Mouse (Mus musculus) large intestine, adult 2 months (tissue): ENCODE results near the gene Wdr13. TPM values are rescaled to one million over a fixed set of nuclear protein-coding genes. Genes with fewer than 3 reads are reported as not detected.
"Not testable (repeated sequence)": the region's sequence is repeated elsewhere in the genome, so short reads cannot be mapped to it uniquely, and the experiment has no call there.

Experiments
- DNase-seq: peaks from one replicate; pipeline ENCODE4 v3.0.0-alpha.2; 2012; ENCODE audit warnings: low read depth, low spot score
- WGBS: fragments of 180-500 bp; shearing (Covaris S2); methylation state at CpG from one replicate; pipeline ENCODE4 v1.1.7; 2018; 5-methylcytosine and 5-hydroxymethylcytosine counted together
- polyA plus RNA-seq: library from polyadenylated mRNA; depleted of rRNA; stranded (reverse); fragments of >200 nt; gene quantifications from 2 replicates; pipeline ENCODE4 v1.2.3, GENCODE M21; 2012

Wdr13 gene
- polyA plus RNA-seq, 1 experiment, result 38.4 TPM

- no peak for DNase-seq
Measured at GRCm38 (mm10) chrX:8117264-8117663, 15.4 kb downstream of the Wdr13 start.

- DNase-seq, result no peak
- 63% methylated on average over 4 of the region's 4 CpGs for WGBS
Measured at GRCm38 (mm10) chrX:8115275-8115674, 17.4 kb downstream of the Wdr13 start.

DNA sequence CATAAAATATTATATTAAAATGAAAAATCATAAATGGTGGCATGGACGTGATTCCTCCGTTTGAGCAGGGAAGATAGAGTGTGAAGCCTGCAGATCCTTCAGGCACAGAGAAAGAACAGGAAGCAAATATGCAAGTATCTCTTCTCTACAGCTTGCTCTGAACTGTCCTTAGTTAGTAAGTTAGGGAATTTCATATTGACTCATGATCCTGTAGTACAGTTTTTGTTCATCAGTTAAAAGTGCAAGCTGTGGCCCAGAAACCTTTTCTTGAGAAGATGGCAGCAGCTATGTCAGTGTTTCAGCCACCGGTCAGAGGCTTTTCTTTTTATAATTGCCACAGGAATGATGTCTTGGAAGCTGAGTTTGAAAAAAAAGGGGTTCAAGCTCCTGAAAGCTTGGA is 27.7 kb downstream of the Wdr13 start:
- 92% methylated on average over 3 of the region's 3 CpGs for WGBS

DNA sequence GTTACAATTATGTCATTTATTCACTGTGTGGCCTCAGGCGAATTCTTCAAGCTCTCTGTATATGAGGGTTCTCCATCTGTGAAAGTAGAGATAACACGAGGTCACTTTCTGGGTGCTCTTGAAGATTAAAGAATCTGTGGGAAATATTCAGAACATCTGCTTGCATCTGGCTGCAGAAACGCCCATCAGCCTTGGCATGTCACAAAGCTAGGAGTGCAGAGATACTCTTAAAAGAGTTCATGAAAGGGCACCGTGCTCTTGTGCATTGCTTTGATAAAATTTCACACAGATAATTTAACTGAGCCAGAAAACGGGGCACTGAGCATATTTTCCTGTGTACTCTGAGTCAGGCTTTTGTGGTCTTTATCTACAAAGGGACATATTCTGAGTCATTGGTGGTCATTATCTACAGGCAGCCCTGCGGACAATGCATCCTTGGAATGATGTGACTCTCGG is 30.5 kb downstream of the Wdr13 start:
- 72% methylated on average over 7 of the region's 7 CpGs for WGBS
- DNase-seq, result no peak

More for the DNA sequence above, 27.7 kb downstream of the Wdr13 start:
- DNase-seq, result no peak

GRCm38 (mm10) chrX:8101017-8101416 is 31.7 kb downstream of the Wdr13 start:
- WGBS, result 37% methylated on average over 3 of the region's 3 CpGs
- DNase-seq, result no peak

- WGBS, result 19% methylated on average over 4 of the region's 4 CpGs
- DNase-seq, result no peak
Measured at GRCm38 (mm10) chrX:8099435-8099834, 33.3 kb downstream of the Wdr13 start.

DNA sequence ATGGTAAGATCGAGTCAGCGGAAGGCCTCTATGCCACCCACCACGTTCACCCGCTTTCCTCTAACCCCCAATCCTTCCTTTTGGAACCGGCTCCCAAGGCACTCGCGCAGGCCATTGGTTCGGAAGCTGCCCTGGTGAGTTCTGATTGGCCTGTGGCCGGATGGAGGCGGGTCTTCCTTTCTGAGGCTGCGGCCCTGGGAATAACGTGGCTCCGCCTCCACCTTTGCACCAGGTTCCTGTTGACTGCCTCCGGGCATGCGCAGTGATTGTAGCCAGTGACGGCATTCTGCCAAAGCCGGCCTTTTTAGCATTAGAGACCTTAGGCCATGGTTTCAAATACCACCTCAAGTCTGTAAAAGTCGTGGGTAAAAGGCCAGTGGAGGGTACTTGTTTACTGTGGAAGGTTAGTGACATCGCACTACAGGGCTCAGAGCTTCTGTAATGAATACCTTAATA is 35.9 kb downstream of the Wdr13 start:
- DNase-seq, result peak; percentile 74
- 21% methylated on average over 19 of the region's 19 CpGs for WGBS

- WGBS, result 8% methylated on average over 23 of the region's 48 CpGs
- not testable (repeated sequence) for DNase-seq
Measured at GRCm38 (mm10) chrX:8096068-8096786, 36.5 kb downstream of the Wdr13 start.

GRCm38 (mm10) chrX:8095546-8095945 is 37.1 kb downstream of the Wdr13 start:
- 69% methylated on average over 10 of the region's 10 CpGs for WGBS
- DNase-seq, result no peak

- WGBS, result 72% methylated on average over 4 of the region's 5 CpGs
- DNase-seq, result not testable (repeated sequence)
Measured at GRCm38 (mm10) chrX:8090954-8091347, 41.7 kb downstream of the Wdr13 start.

DNA sequence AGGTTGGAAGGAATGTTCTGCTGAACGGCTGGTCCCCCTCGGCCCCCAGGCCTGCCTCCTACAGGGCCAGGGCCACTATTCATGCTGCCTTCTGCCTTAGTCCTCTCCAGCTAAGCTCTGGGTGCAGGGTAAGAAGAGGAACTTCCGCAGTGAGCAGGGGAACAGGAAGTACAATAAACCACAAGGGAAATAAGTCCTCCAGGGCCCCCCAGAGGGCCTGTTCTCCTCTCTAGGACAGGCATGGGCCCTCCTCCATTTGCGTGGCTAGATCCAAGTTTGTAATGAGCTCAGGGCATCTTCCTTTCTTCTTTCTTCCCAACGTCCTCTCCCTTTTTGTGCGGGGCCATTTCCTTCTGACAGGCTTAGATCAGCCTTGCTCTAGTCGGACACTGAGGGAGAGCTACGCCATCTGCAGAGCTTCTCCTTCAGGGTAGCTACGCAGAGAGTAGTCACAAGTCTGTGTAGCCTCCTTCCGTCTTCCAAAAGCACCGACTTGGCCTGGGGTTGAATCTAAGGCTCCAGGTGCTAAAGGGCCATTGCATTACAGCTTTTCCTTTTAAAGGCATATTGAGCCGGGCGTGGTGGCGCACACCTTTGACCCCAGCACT is 42.2 kb downstream of the Wdr13 start, which contains the start of gene Was:
TSS of gene Was (minus strand) at position 153 of the 608 bp plus-strand sequence.
- 79% methylated on average over 14 of the region's 14 CpGs for WGBS
- DNase-seq, result no peak

DNA sequence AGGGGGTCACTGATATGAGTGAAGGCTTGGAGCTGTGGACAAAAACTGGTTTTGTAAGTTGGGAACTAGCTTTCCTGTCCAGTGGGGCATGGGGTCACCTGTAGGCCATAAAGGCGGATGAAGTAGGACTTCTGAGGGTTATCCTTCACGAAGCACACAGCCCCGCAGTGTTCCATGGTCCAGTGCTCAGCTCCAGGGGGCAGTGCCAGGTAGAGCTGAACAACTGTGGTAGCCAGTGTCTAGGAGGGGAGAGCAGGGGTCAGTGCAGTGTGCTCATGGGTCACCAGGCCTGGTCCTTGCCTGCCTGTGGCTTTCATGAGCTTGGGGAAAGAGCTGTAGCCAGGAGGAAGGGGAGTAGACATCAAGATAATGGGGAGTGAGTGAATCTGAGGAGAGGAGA is 42.9 kb downstream of the Wdr13 start:
- WGBS, result 86% methylated on average over 3 of the region's 3 CpGs

GRCm38 (mm10) chrX:8085611-8086010 is 47.1 kb downstream of the Wdr13 start:
- 89% methylated on average over 8 of the region's 8 CpGs for WGBS
- no peak for DNase-seq

More for the DNA sequence above, 42.9 kb downstream of the Wdr13 start:
- no peak for DNase-seq

DNA sequence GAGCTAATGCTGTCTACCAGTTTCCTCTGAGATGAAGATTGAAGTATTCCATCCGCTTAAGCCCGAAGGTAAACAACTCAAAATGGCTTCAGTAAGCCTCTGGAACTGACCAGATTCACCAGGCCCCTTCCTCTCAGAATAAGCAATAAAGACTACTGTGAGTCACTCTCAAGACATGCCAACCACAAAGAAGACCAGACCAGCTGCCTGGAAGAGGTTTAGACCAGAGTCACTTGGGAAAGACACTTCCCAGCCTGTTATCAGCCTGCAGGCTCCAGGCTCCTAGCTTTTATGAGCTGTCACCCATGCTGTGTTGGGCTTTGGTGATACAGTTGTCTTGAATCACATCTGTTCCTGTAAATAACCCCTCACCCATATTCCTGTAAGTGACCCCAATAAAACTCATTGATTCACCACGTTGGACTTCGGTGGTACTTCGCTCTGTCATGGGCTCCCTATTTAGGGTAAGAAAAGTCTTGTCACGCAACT is 47.9 kb downstream of the Wdr13 start:
- 69% methylated on average over 6 of the region's 6 CpGs for WGBS
- no peak for DNase-seq

DNA sequence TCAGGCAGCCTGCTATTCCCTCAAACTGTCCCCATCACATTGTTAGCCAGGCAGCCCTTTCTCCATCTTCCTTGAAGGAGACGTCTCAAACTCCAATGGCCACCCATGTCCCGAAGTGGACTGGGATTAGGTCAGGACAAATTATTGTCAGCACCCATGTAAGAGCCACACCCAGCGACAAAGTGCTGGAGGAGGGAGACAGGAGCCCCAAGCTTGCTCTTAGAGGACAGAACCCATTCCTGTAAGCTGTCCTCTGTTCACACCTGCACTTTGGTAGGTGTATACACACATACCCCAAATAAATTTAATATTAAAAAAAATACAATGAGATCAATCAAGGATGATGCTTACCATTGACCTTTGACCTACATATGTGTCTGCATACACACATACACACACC is 57.6 kb downstream of the Wdr13 start:
- WGBS, result 16% methylated on average over 3 of the region's 3 CpGs

DNA sequence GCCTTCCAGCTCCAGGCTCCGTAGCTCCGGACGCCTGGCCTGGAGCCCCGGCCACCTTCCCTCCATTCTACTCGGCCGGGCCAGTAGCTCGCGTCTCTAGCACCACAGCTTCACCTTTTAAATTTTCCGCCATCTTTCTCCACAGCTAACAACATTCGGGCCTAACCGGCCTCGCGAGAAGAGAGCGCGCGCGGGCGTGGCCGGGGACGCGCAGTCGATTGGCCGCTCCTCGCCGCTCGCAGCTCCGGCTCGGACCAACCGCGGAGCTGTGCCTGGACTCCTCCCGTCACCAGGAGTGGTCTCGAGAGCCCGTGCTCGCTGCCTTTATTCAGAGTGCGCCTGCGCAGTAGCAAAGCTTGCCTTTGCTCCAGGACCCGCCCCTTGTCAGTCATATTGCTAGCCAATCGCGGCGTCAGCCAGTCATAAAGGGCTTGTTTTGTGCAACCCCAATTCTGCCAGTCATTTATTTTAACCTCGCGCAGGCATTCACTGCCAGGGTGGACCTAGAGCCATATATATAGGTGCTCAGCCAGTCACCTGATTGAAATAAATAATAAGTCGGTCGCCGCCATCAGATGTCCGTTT is 58.2 kb downstream of the Wdr13 start, which contains the start of gene Suv39h1:
TSS of gene Suv39h1 (minus strand) at position 331 of the 585 bp plus-strand sequence.
- WGBS, result 22% methylated on average over 46 of the region's 46 CpGs
- DNase-seq, result peak; percentile 70

More for the DNA sequence above, 57.6 kb downstream of the Wdr13 start:
- no peak for DNase-seq

DNA sequence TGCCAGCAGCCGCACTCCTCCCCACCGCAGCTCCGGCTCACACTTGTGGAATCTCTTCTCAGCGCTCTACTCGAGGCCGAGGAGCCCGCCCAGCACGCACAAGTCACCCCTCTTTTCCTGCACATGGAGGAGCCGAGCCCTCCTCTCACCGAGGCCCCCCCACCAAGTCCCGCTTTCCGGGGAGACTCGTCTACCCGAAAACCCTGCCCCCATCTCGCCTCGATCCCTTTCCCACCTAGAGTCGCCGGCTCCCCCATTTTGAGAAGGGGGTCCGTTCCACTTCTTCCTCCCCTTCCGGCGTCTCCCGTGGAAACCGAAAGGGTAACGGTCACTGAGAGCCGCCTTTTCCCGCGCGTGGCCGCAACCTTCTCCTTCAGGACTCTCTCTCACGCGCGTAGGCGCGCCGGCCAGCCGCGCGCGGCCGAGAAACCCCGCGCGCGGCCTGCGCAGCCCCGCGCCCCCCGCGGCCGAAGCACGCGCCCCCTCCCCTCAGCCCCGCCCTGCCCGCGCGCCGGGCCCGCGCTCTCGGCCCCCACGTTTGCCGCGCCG is 58.7 kb downstream of the Wdr13 start:
- DNase-seq, result no peak
- 30% methylated on average over 62 of the region's 64 CpGs for WGBS
